ENCODE assay signal across 23 mouse cellular contexts in the genomic region with DNA sequence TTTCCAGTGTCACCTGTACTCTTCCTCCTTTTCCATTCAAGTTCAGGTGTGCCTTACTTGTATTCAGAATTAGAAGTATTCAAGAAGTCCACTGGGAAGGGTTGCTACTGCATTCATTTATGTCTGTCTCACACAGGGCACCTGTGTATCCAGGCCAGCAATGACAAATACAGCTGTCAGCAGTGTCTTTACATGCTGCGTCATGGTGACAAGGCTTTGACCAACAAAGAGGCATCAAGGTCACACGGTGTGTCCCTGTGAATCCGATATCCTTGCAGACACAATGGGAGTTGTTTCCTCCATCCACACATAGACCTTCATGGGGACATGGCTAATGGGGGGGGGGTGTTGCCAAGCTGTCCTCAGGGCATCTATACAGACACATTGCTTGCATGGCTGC.
DNase-seq lines count a peak whose midpoint lies in the region; ATAC-seq lines count a peak whose summit lies in the region.
"Had no signal": no experiment of that assay in that cellular context is flagged by ENCODE, and none has a peak within 500 bp of the region (broad histone marks: within the 10 kb centered on the region; RNA-seq: fewer than 3 reads in every experiment).

No protein-coding gene starts in this region.

- no peak overlapping the region for H3K4me2 ChIP-seq in forebrain, embryonic 14.5 days (ENCODE audit: low read length)
- no peak overlapping the region for H3K4me2 ChIP-seq in limb, embryonic 13.5 days (replicated peaks)
- H3K4me2 ChIP-seq: forebrain, embryonic 15.5 days; heart, embryonic 13.5 days; hindbrain, embryonic 12.5 days; hindbrain, embryonic 15.5 days had no signal

- no peaks in the 10 kb centered on the region; the same call in 1 of the 2 replicates for H3K4me1 ChIP-seq in forebrain, embryonic 10.5 days
- H3K4me1 ChIP-seq in forebrain, embryonic 14.5 days (ENCODE audit: control insufficient read depth, insufficient read depth, low read length): no peaks in the 10 kb centered on the region
- peaks cover 9% of the 10 kb centered on the region for H3K4me1 ChIP-seq in limb, embryonic 13.5 days
- peaks cover 17% of the 10 kb centered on the region for H3K4me1 ChIP-seq in limb, embryonic 10.5 days
- H3K4me1 ChIP-seq: forebrain, embryonic 15.5 days; heart, embryonic 13.5 days; hindbrain, embryonic 12.5 days; hindbrain, embryonic 15.5 days had no signal

- H3K27ac ChIP-seq in forebrain, embryonic 10.5 days: 0 out of 2 replicates have a peak overlapping the region, but pooled peaks have one; percentile 6
- no peak overlapping the region for H3K27ac ChIP-seq in forebrain, embryonic 14.5 days (ENCODE audit: low read depth, low read length)
- H3K27ac ChIP-seq in limb, embryonic 13.5 days: 0 out of 2 replicates have a peak overlapping the region, but pooled peaks have one; percentile 6
- no peak overlapping the region for H3K27ac ChIP-seq in limb, embryonic 10.5 days
- H3K27ac ChIP-seq: forebrain, embryonic 15.5 days; heart, embryonic 10.5 days; heart, embryonic 13.5 days; hindbrain, embryonic 12.5 days; hindbrain, embryonic 15.5 days had no signal

- no peak for ATAC-seq in forebrain, embryonic 14.5 days
- no peak for ATAC-seq in limb, embryonic 13.5 days (ENCODE audit: low FRiP score, low read depth)
- ATAC-seq: activated CD4-positive, CD25-positive, alpha-beta regulatory T cell, adult 4 months; CD4-positive, CD25-positive, alpha-beta regulatory T cell, adult 4 months; forebrain, embryonic 15.5 days; intestine, postnatal 0 days; Patski had no signal

- peaks cover 12% of the 10 kb centered on the region for H3K36me3 ChIP-seq in forebrain, embryonic 10.5 days (replicated peaks)
- H3K36me3 ChIP-seq in forebrain, embryonic 14.5 days (ENCODE audit: control insufficient read depth, insufficient read depth, low read length): no peaks in the 10 kb centered on the region
- H3K36me3 ChIP-seq in limb, embryonic 13.5 days: 0 out of 2 replicates have a peak, but pooled peaks cover 4% of the 10 kb centered on the region
- H3K36me3 ChIP-seq in limb, embryonic 10.5 days: peaks cover 7% of the 10 kb centered on the region; the same call in 1 of the 2 replicates
- H3K36me3 ChIP-seq: forebrain, embryonic 15.5 days; hindbrain, embryonic 12.5 days; hindbrain, embryonic 15.5 days had no signal

- no peak for DNase-seq in forebrain, embryonic 10.5 days (ENCODE audit: extremely low spot score, low spot score)
- DNase-seq in forebrain, embryonic 14.5 days (ENCODE audit: low spot score): no peak
- DNase-seq in limb, embryonic 10.5 days (ENCODE audit: low spot score): no peak
- DNase-seq in R1 (ENCODE audit: low read depth, low spot score) (peak; percentile 18), MN1 (ENCODE audit: low spot score) (no peak)
- DNase-seq: adrenal gland, postnatal 10 days; cerebellum, adult 11 months; cerebellum, adult 2 months; cerebellum, adult 9-11 months; cerebellum, postnatal 25 days; gastrocnemius, postnatal 10 days; gastrocnemius, postnatal 36 days; kidney, adult 2 months had no signal

- 93% methylated on average over 3 of the region's 3 CpGs for WGBS in forebrain, embryonic 10.5 days
- WGBS in forebrain, embryonic 14.5 days: 96% methylated on average over 3 of the region's 3 CpGs
- 89% methylated on average over 3 of the region's 3 CpGs for WGBS in limb, embryonic 13.5 days
- 88% methylated on average over 3 of the region's 3 CpGs for WGBS in limb, embryonic 10.5 days

- H3K27me3 ChIP-seq in forebrain, embryonic 10.5 days (ENCODE audit: poor library complexity, severe bottlenecking): no peaks in the 10 kb centered on the region
- no peaks in the 10 kb centered on the region for H3K27me3 ChIP-seq in forebrain, embryonic 14.5 days (replicated peaks; ENCODE audit: control insufficient read depth, insufficient read depth, low read length)
- H3K27me3 ChIP-seq in limb, embryonic 13.5 days: no peaks in the 10 kb centered on the region
- H3K27me3 ChIP-seq in limb, embryonic 10.5 days (ENCODE audit: low read depth, poor library complexity, severe bottlenecking): no peaks in the 10 kb centered on the region
- H3K27me3 ChIP-seq: forebrain, embryonic 15.5 days; heart, embryonic 13.5 days; hindbrain, embryonic 12.5 days; hindbrain, embryonic 15.5 days; Patski had no signal

- no peak overlapping the region for H3K9ac ChIP-seq in forebrain, embryonic 14.5 days (ENCODE audit: low read length)
- H3K9ac ChIP-seq in limb, embryonic 13.5 days: no peak overlapping the region
- H3K9ac ChIP-seq: forebrain, embryonic 15.5 days; heart, embryonic 13.5 days; hindbrain, embryonic 12.5 days; hindbrain, embryonic 15.5 days had no signal

- H3K9me3 ChIP-seq in forebrain, embryonic 10.5 days: peaks cover 25% of the 10 kb centered on the region
- 0 out of 2 replicates have a peak, but pooled peaks cover 2% of the 10 kb centered on the region for H3K9me3 ChIP-seq in forebrain, embryonic 14.5 days (replicated peaks; ENCODE audit: control insufficient read depth, low read length)
- H3K9me3 ChIP-seq in limb, embryonic 13.5 days: peaks cover 7% of the 10 kb centered on the region; the same call in 1 of the 2 replicates
- 0 out of 2 replicates have a peak, but pooled peaks cover 3% of the 10 kb centered on the region for H3K9me3 ChIP-seq in limb, embryonic 10.5 days (replicated peaks)
- H3K9me3 ChIP-seq: forebrain, embryonic 15.5 days; hindbrain, embryonic 15.5 days had no signal

- no peak overlapping the region for H3K4me3 ChIP-seq in forebrain, embryonic 10.5 days
- H3K4me3 ChIP-seq in forebrain, embryonic 14.5 days (ENCODE audit: low read depth, low read length): no peak overlapping the region
- H3K4me3 ChIP-seq in limb, embryonic 13.5 days: no peak overlapping the region
- no peak overlapping the region for H3K4me3 ChIP-seq in limb, embryonic 10.5 days
- H3K4me3 ChIP-seq: forebrain, embryonic 15.5 days; heart, embryonic 10.5 days; heart, embryonic 13.5 days; hindbrain, embryonic 12.5 days; hindbrain, embryonic 15.5 days had no signal

Comparison
In these comparisons a context has a peak if more than half of its experiments do, and no peak if none do; other contexts are left out.
1. H3K27ac ChIP-seq: peak in forebrain, embryonic 10.5 days (single experiment) and limb, embryonic 13.5 days (single experiment); none in forebrain, embryonic 14.5 days (single experiment) and limb, embryonic 10.5 days (single experiment).